7 mouse cellular contexts compared by ENCODE assay signal in the genomic region with DNA sequence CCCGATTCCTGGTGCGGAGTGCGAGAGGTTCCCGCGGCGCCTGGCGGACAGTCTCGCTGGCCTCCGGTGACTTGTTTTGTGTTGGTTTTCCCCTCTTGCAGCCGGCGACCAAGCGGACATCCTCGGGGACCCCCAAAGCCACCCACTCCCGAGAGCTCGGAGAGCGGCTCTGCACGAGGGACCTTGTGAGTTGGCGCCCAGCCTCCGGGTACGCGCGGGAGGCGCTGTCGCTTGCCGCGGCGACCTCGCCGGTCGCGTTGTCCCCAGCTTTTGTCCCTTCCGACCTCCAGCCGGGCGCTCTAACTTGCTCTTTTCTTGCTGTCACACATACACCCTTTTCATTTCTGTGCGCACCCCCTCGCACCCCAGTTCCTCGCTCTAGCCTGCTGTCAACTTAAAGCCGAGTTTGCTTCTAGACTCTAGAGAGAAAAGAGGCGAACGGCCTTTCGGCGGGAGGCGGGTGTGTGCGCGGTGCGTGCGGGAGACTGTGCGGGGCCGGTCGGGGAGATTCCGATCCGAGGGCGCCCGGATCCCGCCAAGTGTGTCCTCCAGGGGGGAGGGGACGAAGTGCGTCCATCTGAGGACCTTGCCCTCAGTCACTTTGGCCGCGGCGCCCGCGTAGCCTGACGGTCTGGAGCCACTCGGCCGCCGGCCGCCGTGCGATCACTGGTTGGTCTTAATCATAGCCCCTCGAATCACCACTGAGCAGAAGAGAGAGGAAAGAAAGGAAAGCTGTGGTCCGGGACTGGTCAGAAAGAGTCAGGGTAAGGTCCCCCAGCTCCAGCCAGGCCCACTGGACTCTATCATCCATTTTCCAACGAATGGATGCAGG. TPM values are rescaled to one million over a fixed set of nuclear protein-coding genes. Genes with fewer than 3 reads are reported as not detected.
A peak's percentile ranks its signal among the peaks of the same experiment; 100 is the strongest.
DNase-seq lines count a peak whose midpoint lies in the region; ATAC-seq lines count a peak whose summit lies in the region.

No protein-coding gene starts in this region.

- peak; percentile 20 for DNase-seq in ES-CJ7 (ENCODE audit: low read depth, low spot score)
- DNase-seq in adrenal gland, adult 18-20 months (ENCODE audit: low spot score in 2 of 2): peak; percentile 32 to 38
- peak; percentile 61 for DNase-seq in liver, embryonic 11.5 days (ENCODE audit: low spot score)
- DNase-seq in retina, embryonic 14.5 days (ENCODE audit: low spot score): peak; percentile 53
- no peak for DNase-seq in frontal cortex, adult 2 months (ENCODE audit: extremely low spot score in 1 of 2, low spot score in 1 of 2)

- no peaks in the 10 kb centered on the region for H3K36me3 ChIP-seq in forebrain, embryonic 15.5 days
- no peaks in the 10 kb centered on the region for H3K36me3 ChIP-seq in hindbrain, embryonic 16.5 days (ENCODE audit: control insufficient read depth, insufficient read depth, low read length)
- H3K36me3 ChIP-seq in liver, embryonic 11.5 days (ENCODE audit: control insufficient read depth, insufficient read depth, low read length): no peaks in the 10 kb centered on the region

- H3K27me3 ChIP-seq in forebrain, embryonic 15.5 days: peaks cover 74% of the 10 kb centered on the region
- peaks cover 17% of the 10 kb centered on the region for H3K27me3 ChIP-seq in hindbrain, embryonic 16.5 days (replicated peaks; ENCODE audit: control insufficient read depth, insufficient read depth, low read length)
- peaks cover 80% of the 10 kb centered on the region for H3K27me3 ChIP-seq in liver, embryonic 11.5 days (replicated peaks; ENCODE audit: control insufficient read depth, insufficient read depth, low read length)

- whole genome bisulfite sequencing in forebrain, embryonic 15.5 days: under 1% methylated on average over 69 of the region's 72 CpGs
- under 1% methylated on average over 61 of the region's 72 CpGs for WGBS in hindbrain, embryonic 16.5 days
- under 1% methylated on average over 72 of the region's 72 CpGs for WGBS in liver, embryonic 11.5 days

- peak overlapping the region; percentile 66 for H3K4me2 ChIP-seq in forebrain, embryonic 15.5 days (replicated peaks)
- H3K4me2 ChIP-seq in hindbrain, embryonic 16.5 days (ENCODE audit: low read length): peak overlapping the region; percentile 88
- peak overlapping the region; percentile 73 for H3K4me2 ChIP-seq in liver, embryonic 11.5 days

- no peak overlapping the region for H3K27ac ChIP-seq in forebrain, embryonic 15.5 days (replicated peaks)
- H3K27ac ChIP-seq in hindbrain, embryonic 16.5 days (ENCODE audit: low read depth, low read length): no peak overlapping the region
- no peak overlapping the region for H3K27ac ChIP-seq in liver, embryonic 11.5 days (ENCODE audit: low read depth, low read length)

- H3K9ac ChIP-seq in forebrain, embryonic 15.5 days (replicated peaks): peak overlapping the region; percentile 22
- peak overlapping the region; percentile 57 for H3K9ac ChIP-seq in hindbrain, embryonic 16.5 days (ENCODE audit: low read depth, low read length)
- no peak overlapping the region for H3K9ac ChIP-seq in liver, embryonic 11.5 days (ENCODE audit: low read depth, low read length)

- H3K4me3 ChIP-seq in forebrain, embryonic 15.5 days: peak overlapping the region; percentile 35
- H3K4me3 ChIP-seq in hindbrain, embryonic 16.5 days (ENCODE audit: low read length): peak overlapping the region; percentile 48
- peak overlapping the region; percentile 46 for H3K4me3 ChIP-seq in liver, embryonic 11.5 days (ENCODE audit: low read depth, low read length)

- peaks cover 60% of the 10 kb centered on the region for H3K4me1 ChIP-seq in forebrain, embryonic 15.5 days
- H3K4me1 ChIP-seq in hindbrain, embryonic 16.5 days (ENCODE audit: control insufficient read depth, insufficient read depth, low read depth, low read length): peaks cover 47% of the 10 kb centered on the region
- H3K4me1 ChIP-seq in liver, embryonic 11.5 days (replicated peaks; ENCODE audit: control insufficient read depth, insufficient read depth, low read length): no peaks in the 10 kb centered on the region

- ATAC-seq in forebrain, embryonic 15.5 days (replicated peaks): no peak; the same call in 1 of the 2 replicates
- 0 out of 2 replicates have a peak, but pooled peaks have one; percentile 30 for ATAC-seq in hindbrain, embryonic 16.5 days
- no peak for ATAC-seq in liver, embryonic 11.5 days (replicated peaks; ENCODE audit: low FRiP score)

- H3K9me3 ChIP-seq in forebrain, embryonic 15.5 days: no peaks in the 10 kb centered on the region
- H3K9me3 ChIP-seq in hindbrain, embryonic 16.5 days (ENCODE audit: control insufficient read depth, low read length): no peaks in the 10 kb centered on the region
- H3K9me3 ChIP-seq in liver, embryonic 11.5 days (ENCODE audit: control insufficient read depth, low read length): no peaks in the 10 kb centered on the region

RNA-seq across cellular contexts. Expression of gene Esrrg, which starts 0.6 kb away (rescaled TPM):
- 10 to 100 TPM; 13.2 to 13.4 TPM for total RNA-seq in adrenal gland, adult 18-20 months (2021)
- 8.6 and 9.9 TPM in 2 replicates for polyA plus RNA-seq in forebrain, embryonic 15.5 days (2015; fragmentation: Nextera tagmentation; extraction: Ambion mirVana)
- polyA plus RNA-seq in hindbrain, embryonic 16.5 days (2015; fragmentation: Nextera tagmentation; extraction: Ambion mirVana): 38.6 and 39.7 TPM in 2 replicates
- 0.55 and 0.95 TPM in 2 replicates for polyA plus RNA-seq in liver, embryonic 11.5 days (2014; fragmentation: Nextera tagmentation; extraction: Ambion mirVana)
- polyA plus RNA-seq in frontal cortex, adult 2 months (2012; rRNA removed): 13.1 and 13.9 TPM in 2 replicates

Comparison
In these comparisons a context has a peak if more than half of its experiments do, and no peak if none do; other contexts are left out.
1. DNase-seq: peak in ES-CJ7 (single experiment), adrenal gland, adult 18-20 months (2 of 2), liver, embryonic 11.5 days (single experiment) and retina, embryonic 14.5 days (single experiment); none in frontal cortex, adult 2 months (0 of 2).
2. Peak in every context shown above with its lines, with median percentiles within 50 percentile points of each other: H3K4me2 ChIP-seq and H3K4me3 ChIP-seq.